Mouse (Mus musculus) Patski (cell line): Measurements from ENCODE around the gene Adgrf5. TPM values are rescaled to one million over a fixed set of nuclear protein-coding genes. Genes with fewer than 3 reads are reported as not detected.
"Not testable (repeated sequence)": the region's sequence is repeated elsewhere in the genome, so short reads cannot be mapped to it uniquely, and the experiment has no call there.

ENCODE experiments used
- ATAC-seq: fragments of 100-300 bp; one replicate; pipeline ENCODE4 v1.8.0; 2021
- CTCF ChIA-PET: fragments of 350-600 bp; sonication (Branson Sonifier 250); formaldehyde crosslinking; loops from one replicate; lab custom pipeline; 2022; ENCODE audit warnings: inconsistent platforms; lab: Charles Lee
- POLR2A ChIA-PET: fragments of 350-600 bp; sonication (Branson Sonifier 250); formaldehyde crosslinking; loops from one replicate; lab custom pipeline; 2022; ENCODE audit warnings: antibody characterized with exemption, inconsistent platforms; lab: Charles Lee
- DNase-seq: peaks from one replicate; pipeline ENCODE4 v3.0.0-alpha.2; 2011; ENCODE audit warnings: low read depth, low spot score
- H3K27me3 ChIP-seq: fragments of 371-371 bp; one replicate; pipeline ENCODE4 v1.5.1; 2021
- CTCF ChIP-seq: fragments of 100-300 bp; IDR thresholded peaks from one replicate; pipeline ENCODE4 v1.5.1; 2021
- in situ Hi-C: fragments of 300-500 bp; cut with MboI; formaldehyde crosslinking; loops from 3 replicates; pipeline ENCODE4 v1.11.1; 2018; ENCODE audit warnings: low pct_unique_long_range_greater_than_20kb, mixed read lengths
- polyA plus RNA-seq: library from polyadenylated mRNA; unstranded; gene quantifications from one replicate; pipeline ENCODE4 v1.2.3, GENCODE M21; 2021

Adgrf5 gene
- polyA plus RNA-seq, 1 experiment from 2014 or later: 0.96 TPM

GRCm38 (mm10) chr17:43451216-43451615, 91.0 kb downstream of the Adgrf5 start:
- POLR2A ChIA-PET: interaction anchor here (0.5 kb wide), 1 partner anchor 116 kb away, joined by 8 read pairs; no protein-coding TSS in a partner anchor
- in situ Hi-C loops: no loop called here
- no peak for TF ChIP-seq CTCF
- no peak for DNase-seq
- CTCF ChIA-PET: no interaction called here
- ATAC-seq: no peak
- peaks cover 3% of the 10 kb centered on the region for H3K27me3 ChIP-seq

GRCm38 (mm10) chr17:43458598-43458997, 98.3 kb downstream of the Adgrf5 start:
- in situ Hi-C loops: loop anchor here (5.0 kb wide), 3 partner anchors 131 to 446 kb away; no protein-coding TSS in a partner anchor

GRCm38 (mm10) chr17:43459737-43460230, 99.5 kb downstream of the Adgrf5 start:
- H3K27me3 ChIP-seq: no peaks in the 10 kb centered on the region
- ATAC-seq (no peak), DNase-seq (no peak)
- in situ Hi-C loops: loop anchor here (5.0 kb wide), 3 partner anchors 132 to 447 kb away; no protein-coding TSS in a partner anchor
- ChIA-PET POLR2A (interaction anchor here (0.9 kb wide), 1 partner anchor 446 kb away, joined by 3 read pairs; no protein-coding TSS in a partner anchor), CTCF (interaction anchor here (0.6 to 7.3 kb wide), 21 partner anchors 10 to 612 kb away, joined by 3 to 73 read pairs (median 5); partner anchors contain the start of genes Adgrf1 and Tnfrsf21)
- TF ChIP-seq CTCF: no peak

More at GRCm38 (mm10) chr17:43458598-43458997, 98.3 kb downstream of the Adgrf5 start:
- ChIA-PET POLR2A (no interaction called here), CTCF (interaction anchor here (1.1 to 7.3 kb wide), 6 partner anchors 9 to 443 kb away, joined by 3 to 73 read pairs (median 12); partner anchors contain the start of gene Adgrf1)
- ATAC-seq (no peak), DNase-seq (peak; percentile 19)
- TF ChIP-seq CTCF: peak; percentile 86
- H3K27me3 ChIP-seq: no peaks in the 10 kb centered on the region

GRCm38 (mm10) chr17:43460245-43461181, 100.3 kb downstream of the Adgrf5 start:
- in situ Hi-C loops: no loop called here

GRCm38 (mm10) chr17:43470039-43470438, 109.8 kb downstream of the Adgrf5 start:
- no peak for ATAC-seq
- no peak for TF ChIP-seq CTCF
- in situ Hi-C loops: no loop called here
- POLR2A ChIA-PET: no interaction called here
- CTCF ChIA-PET: interaction anchor here (1.3 to 2.7 kb wide), 2 partner anchors 10 kb away, joined by 6 to 19 read pairs; no protein-coding TSS in a partner anchor
- DNase-seq: no peak
- no peaks in the 10 kb centered on the region for H3K27me3 ChIP-seq

More at GRCm38 (mm10) chr17:43460245-43461181, 100.3 kb downstream of the Adgrf5 start:
- CTCF ChIA-PET: interaction anchor here (0.6 to 7.3 kb wide), 28 partner anchors 10 to 472 kb away, joined by 3 to 73 read pairs (median 4); partner anchors contain the start of genes Adgrf1 and Tnfrsf21
- DNase-seq (peak; percentile 20), ATAC-seq (no peak)
- no peaks in the 10 kb centered on the region for H3K27me3 ChIP-seq
- POLR2A ChIA-PET: interaction anchor here (0.7 to 0.9 kb wide), 3 partner anchors 17 to 447 kb away, joined by 3 read pairs; no protein-coding TSS in a partner anchor
- TF ChIP-seq CTCF: peak; percentile 82

GRCm38 (mm10) chr17:43472558-43472957, 112.3 kb downstream of the Adgrf5 start:
- TF ChIP-seq CTCF: no peak
- no peaks in the 10 kb centered on the region for H3K27me3 ChIP-seq
- ATAC-seq: no peak
- in situ Hi-C loops: no loop called here
- CTCF ChIA-PET: interaction anchor here (1.3 kb wide), 1 partner anchor 11 kb away, joined by 3 read pairs; no protein-coding TSS in a partner anchor
- DNase-seq: no peak
- POLR2A ChIA-PET: no interaction called here

- H3K27me3 ChIP-seq: no peaks in the 10 kb centered on the region
- DNase-seq: no peak
- in situ Hi-C loops: no loop called here
- no peak for TF ChIP-seq CTCF
- ChIA-PET POLR2A (no interaction called here), CTCF (no interaction called here)
- no peak for ATAC-seq
These were observed 114.5 kb downstream of the Adgrf5 start for GRCm38 (mm10) chr17:43474775-43475174.

- TF ChIP-seq CTCF: no peak
- no peaks in the 10 kb centered on the region for H3K27me3 ChIP-seq
- in situ Hi-C loops: no loop called here
- CTCF ChIA-PET: interaction anchor here (1.2 kb wide), 1 partner anchor 17 kb away, joined by 4 read pairs; no protein-coding TSS in a partner anchor
- POLR2A ChIA-PET: no interaction called here
- ATAC-seq (no peak), DNase-seq (no peak)
These were observed 117.4 kb downstream of the Adgrf5 start for GRCm38 (mm10) chr17:43477621-43478020.

- in situ Hi-C loops: no loop called here
- ChIA-PET CTCF (no interaction called here), POLR2A (no interaction called here)
- no peak for TF ChIP-seq CTCF
- DNase-seq (no peak), ATAC-seq (no peak)
- no peaks in the 10 kb centered on the region for H3K27me3 ChIP-seq
These were observed 125.7 kb downstream of the Adgrf5 start for GRCm38 (mm10) chr17:43485982-43486381.

- in situ Hi-C loops: no loop called here
- TF ChIP-seq CTCF: no peak
- DNase-seq (no peak), ATAC-seq (no peak)
- H3K27me3 ChIP-seq: no peaks in the 10 kb centered on the region
- ChIA-PET POLR2A (no interaction called here), CTCF (no interaction called here)
These were observed 128.3 kb downstream of the Adgrf5 start for GRCm38 (mm10) chr17:43488439-43489151.

- in situ Hi-C loops, DNase-seq, POLR2A ChIA-PET, CTCF ChIA-PET, ATAC-seq, H3K27me3 ChIP-seq: not testable (repeated sequence)
These were observed 130.1 kb downstream of the Adgrf5 start for GRCm38 (mm10) chr17:43490371-43490770.
